Mouse (Mus musculus): Measurements from ENCODE around the gene Ccdc116. TPM values are rescaled to one million over a fixed set of nuclear protein-coding genes. Genes with fewer than 3 reads are reported as not detected.

Ccdc116 gene
- polyA plus RNA-seq, 1 experiment from 2014 or later, result 0.40 TPM

MicroRNAs within 50 kb of the gene (microRNA counts, 519-probe panel; counts per million panel counts)
- microRNA mmu-miR-130b (6,678 counts per million, percentile 80 among the panel's probes with 10 or more counts), microRNA mmu-miR-301b (5,595 counts per million, percentile 59 among the panel's probes with 10 or more counts)

Small RNAs within 50 kb of the gene (microRNA-seq; reads per million reads assigned to microRNA genes)
- gene Mir130b (8,562 reads per million, percentile 94 among the genes with 10 or more reads in this experiment), gene Mir301b (176 reads per million, percentile 59 among the genes with 10 or more reads in this experiment)

Other genes starting within 250 kb of the Ccdc116 start
- 142 and 144 TPM in 2 replicates for gene Mapk1, start 163.8 kb downstream of the Ccdc116 start, polyA plus RNA-seq (2016; fragmentation: Nextera tagmentation; extraction: Ambion mirVana)
- gene Ypel1, start 77.5 kb downstream of the Ccdc116 start, polyA plus RNA-seq (2016; fragmentation: Nextera tagmentation; extraction: Ambion mirVana), result 83.2 and 85.9 TPM in 2 replicates
- 149 and 158 TPM in 2 replicates for gene Ppil2, start 36.0 kb downstream of the Ccdc116 start, polyA plus RNA-seq (2016; fragmentation: Nextera tagmentation; extraction: Ambion mirVana)
- 109 and 113 TPM in 2 replicates for gene 2610318N02Rik, start 22.1 kb downstream of the Ccdc116 start, polyA plus RNA-seq (2016; fragmentation: Nextera tagmentation; extraction: Ambion mirVana)
- gene Sdf2l1, start 14.8 kb downstream of the Ccdc116 start, polyA plus RNA-seq (2016; fragmentation: Nextera tagmentation; extraction: Ambion mirVana), result 54.6 and 54.8 TPM in 2 replicates
- gene Ydjc, start 2.6 kb downstream of the Ccdc116 start, polyA plus RNA-seq (2016; fragmentation: Nextera tagmentation; extraction: Ambion mirVana), result 5.1 and 6.2 TPM in 2 replicates
- 362 and 368 TPM in 2 replicates for gene Ube2l3, start 55.4 kb upstream of the Ccdc116 start, polyA plus RNA-seq (2016; fragmentation: Nextera tagmentation; extraction: Ambion mirVana)
- gene Rimbp3, start 61.4 kb upstream of the Ccdc116 start, polyA plus RNA-seq (2016; fragmentation: Nextera tagmentation; extraction: Ambion mirVana), result 0.74 and 0.85 TPM in 2 replicates
- gene Hic2, start 86.3 kb upstream of the Ccdc116 start, polyA plus RNA-seq (2016; fragmentation: Nextera tagmentation; extraction: Ambion mirVana), result 13.7 TPM in 2 replicates
- 13.8 and 16.5 TPM in 2 replicates for gene Tmem191c, start 128.8 kb upstream of the Ccdc116 start, polyA plus RNA-seq (2016; fragmentation: Nextera tagmentation; extraction: Ambion mirVana)
- gene Serpind1, start 184.1 kb upstream of the Ccdc116 start, polyA plus RNA-seq (2016; fragmentation: Nextera tagmentation; extraction: Ambion mirVana), result 0.29 and 0.54 TPM in 2 replicates